11 mouse cellular contexts compared by ENCODE assay signal in the genomic region with DNA sequence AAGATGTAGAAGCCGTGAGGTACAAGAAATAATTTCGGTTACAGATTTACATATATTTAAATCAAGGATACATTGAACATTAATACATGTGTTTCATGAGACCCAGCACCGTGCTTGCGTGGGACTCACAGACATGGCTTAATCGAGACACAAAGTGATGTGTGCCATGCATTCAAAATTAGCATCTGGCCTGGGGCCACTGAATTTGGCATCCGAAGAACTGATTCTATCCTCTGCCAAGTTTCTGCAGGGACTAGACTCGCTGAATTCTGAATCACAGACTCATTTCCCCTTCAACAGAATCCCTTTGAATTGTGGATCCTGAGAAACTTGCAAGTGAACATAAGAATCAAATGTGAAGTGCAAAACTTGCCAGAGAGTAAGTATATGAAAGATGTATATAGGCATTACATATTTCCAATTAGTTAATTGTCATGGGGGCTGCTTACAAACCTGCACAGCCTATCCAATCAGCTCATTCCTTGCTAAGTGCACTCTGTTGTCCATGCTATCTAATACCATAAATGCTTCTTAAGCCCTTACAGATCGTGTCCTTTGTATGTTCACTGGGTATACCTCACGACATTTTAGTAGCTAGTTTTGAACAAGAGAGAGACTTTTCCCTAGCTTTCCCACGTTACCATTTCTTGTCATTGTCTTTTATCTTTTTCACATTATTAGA.
DNase-seq lines count a peak whose midpoint lies in the region; ATAC-seq and TF ChIP-seq lines count a peak whose summit lies in the region.
"Had no signal": no experiment of that assay in that cellular context is flagged by ENCODE, and none has a peak within 500 bp of the region (broad histone marks: within the 10 kb centered on the region; RNA-seq: fewer than 3 reads in every experiment).

No protein-coding gene starts in this region.

- 50% methylated on average over 10 of the region's 10 CpGs for WGBS in midbrain, postnatal 0 days

- no peaks in the 10 kb centered on the region for H3K9me3 ChIP-seq in midbrain, postnatal 0 days (ENCODE audit: low read length)

- no peak overlapping the region for H3K9ac ChIP-seq in midbrain, postnatal 0 days (replicated peaks; ENCODE audit: low read length, poor library complexity, severe bottlenecking)

- ATAC-seq in midbrain, postnatal 0 days (ENCODE audit: low FRiP score): peak; percentile 66; the same call in 1 of the 2 replicates
- ATAC-seq in CD4-positive, CD25-positive, alpha-beta regulatory T cell, adult 4 months: no peak
- ATAC-seq: Patski had no signal

- no peaks in the 10 kb centered on the region for H3K36me3 ChIP-seq in midbrain, postnatal 0 days (ENCODE audit: insufficient read depth, low read length)

- no peaks in the 10 kb centered on the region; the same call in 1 of the 2 replicates for H3K4me1 ChIP-seq in midbrain, postnatal 0 days (ENCODE audit: insufficient read depth, low read length)

- no peak overlapping the region for H3K4me2 ChIP-seq in midbrain, postnatal 0 days (ENCODE audit: low read depth, low read length, poor library complexity, severe bottlenecking)

- no peak for TF ChIP-seq CTCF in midbrain, postnatal 0 days (IDR thresholded peaks at IDR 0.05)
- TF ChIP-seq CTCF in gastrocnemius, adult 2 months (IDR thresholded peaks at IDR 0.05): no peak

- H3K27me3 ChIP-seq in midbrain, postnatal 0 days (ENCODE audit: insufficient read depth, low read length): no peaks in the 10 kb centered on the region
- H3K27me3 ChIP-seq: Patski had no signal

- no peak overlapping the region for H3K4me3 ChIP-seq in midbrain, postnatal 0 days (ENCODE audit: low read depth, low read length)
- no peak overlapping the region for H3K4me3 ChIP-seq in gastrocnemius, adult 2 months

- intact Hi-C loops in gastrocnemius, adult 2 months (cut with DNase I): no loop called here

- peak; percentile 16 for DNase-seq in adrenal gland, postnatal 10 days
- DNase-seq in adrenal gland, adult 2 months: no peak
- DNase-seq in cerebellum, postnatal 4 days (ENCODE audit: low spot score in 2 of 2): peak; percentile 37 to 75
- peak; percentile 49 for DNase-seq in layer of hippocampus, adult 9-10 months (ENCODE audit: low spot score)
- DNase-seq in midbrain, postnatal 0 days (ENCODE audit: low spot score): peak; percentile 80
- DNase-seq in thymus, postnatal 14 days: no peak
- DNase-seq in gastrocnemius, adult 2 months: no peak
- DNase-seq: kidney, adult 2 months; thymus, postnatal 25 days had no signal

- H3K27ac ChIP-seq in midbrain, postnatal 0 days (ENCODE audit: low read depth, low read length): no peak overlapping the region
- no peak overlapping the region for H3K27ac ChIP-seq in gastrocnemius, adult 2 months

Comparison
In these comparisons a context has a peak if more than half of its experiments do, and no peak if none do; other contexts are left out.
1. DNase-seq: peak in adrenal gland, postnatal 10 days (single experiment), cerebellum, postnatal 4 days (2 of 2), layer of hippocampus, adult 9-10 months (single experiment) and midbrain, postnatal 0 days (single experiment); none in adrenal gland, adult 2 months (single experiment), thymus, postnatal 14 days (single experiment) and gastrocnemius, adult 2 months (single experiment).